Mouse (Mus musculus) forebrain, embryonic 12.5 days (tissue): ENCODE measurements at regions not wholly inside any gene's neighbourhood (a gene's known extent, or its start where the extent isn't known, plus 50 kb on each side); places are given as distances from the start of the nearest gene placed in this dataset.

Experiments
- ATAC-seq: fragments of 200-750 bp; cut with Nextera tagmentation; 2 replicates; pipeline ENCODE4 v1.8.0; 2017; ENCODE audit warnings: moderate TSS enrichment; ENCODE audit not compliant: low FRiP score
- H3K27ac ChIP-seq: fragments of 300-500 bp; sonication (generic); 2 replicates; pipeline ENCODE4 v1.5.1; 2016; ENCODE audit warnings: mild to moderate bottlenecking
- H3K27me3 ChIP-seq: fragments of 300-500 bp; sonication (generic); 2 replicates; pipeline ENCODE4 v1.6.1; 2016; ENCODE audit warnings: mild to moderate bottlenecking
- H3K36me3 ChIP-seq: fragments of 300-500 bp; sonication (generic); replicated peaks from 2 replicates; pipeline ENCODE4 v1.6.1; 2016; ENCODE audit warnings: mild to moderate bottlenecking
- H3K4me1 ChIP-seq: fragments of 300-500 bp; sonication (generic); 2 replicates; pipeline ENCODE4 v1.6.1; 2016
- H3K4me2 ChIP-seq: fragments of 300-500 bp; sonication (generic); 2 replicates; pipeline ENCODE4 v1.6.1; 2016; ENCODE audit warnings: mild to moderate bottlenecking, moderate library complexity
- H3K4me3 ChIP-seq: fragments of 300-500 bp; sonication (generic); replicated peaks from 2 replicates; pipeline ENCODE4 v1.5.1; 2016; ENCODE audit warnings: mild to moderate bottlenecking
- H3K9ac ChIP-seq: fragments of 300-500 bp; sonication (generic); 2 replicates; pipeline ENCODE4 v1.6.1; 2016; ENCODE audit warnings: mild to moderate bottlenecking
- H3K9me3 ChIP-seq: fragments of 300-500 bp; sonication (generic); 2 replicates; pipeline ENCODE4 v1.6.1; 2016
- WGBS: fragments of 180-500 bp; shearing (Covaris S2); methylation state at CpG from one replicate; pipeline ENCODE4 v1.1.7; 2016; 5-methylcytosine and 5-hydroxymethylcytosine counted together

- Histone ChIP-seq H3K9ac (no peak overlapping the region), H3K4me2 (no peak overlapping the region), H3K4me3 (no peak overlapping the region), H3K4me1 (no peaks in the 10 kb centered on the region), H3K27ac (no peak overlapping the region), H3K9me3 (no peaks in the 10 kb centered on the region), H3K27me3 (no peaks in the 10 kb centered on the region), H3K36me3 (no peaks in the 10 kb centered on the region)
- no peak for ATAC-seq
- WGBS, result 86% methylated on average over 1 of the region's 1 CpGs
These were observed 414.5 kb upstream of the A730009L09Rik start for GRCm38 (mm10) chr16:84100444-84100843.

DNA sequence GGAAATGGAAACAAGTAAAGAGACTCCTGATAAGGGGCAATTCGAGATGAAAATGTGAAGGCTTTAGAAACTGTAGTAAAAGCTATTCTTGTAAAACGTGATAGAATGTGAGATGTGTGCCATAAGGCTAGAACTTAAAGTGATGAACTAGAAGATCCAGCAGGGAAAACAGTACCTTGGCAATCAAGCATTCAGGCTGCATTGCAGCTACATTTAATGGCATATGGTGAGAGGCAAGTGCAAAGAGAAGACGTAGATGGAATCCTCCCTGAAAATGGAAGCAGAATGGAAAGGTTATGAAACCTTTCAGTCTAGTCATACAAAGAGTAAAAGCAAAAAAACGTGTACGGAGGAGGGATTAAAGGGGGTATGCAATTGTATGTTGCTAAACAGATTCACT lies 403.3 kb upstream of the A730009L09Rik start:
- H3K9ac ChIP-seq, result no peak overlapping the region
- H3K27me3 ChIP-seq, result no peaks in the 10 kb centered on the region
- no peaks in the 10 kb centered on the region for H3K9me3 ChIP-seq
- H3K4me1 ChIP-seq, result no peaks in the 10 kb centered on the region
- H3K4me2 ChIP-seq, result no peak overlapping the region
- ATAC-seq, result no peak
- H3K36me3 ChIP-seq, result no peaks in the 10 kb centered on the region
- H3K4me3 ChIP-seq, result no peak overlapping the region
- WGBS, result 84% methylated on average over 5 of the region's 5 CpGs
- H3K27ac ChIP-seq, result no peak overlapping the region

DNA sequence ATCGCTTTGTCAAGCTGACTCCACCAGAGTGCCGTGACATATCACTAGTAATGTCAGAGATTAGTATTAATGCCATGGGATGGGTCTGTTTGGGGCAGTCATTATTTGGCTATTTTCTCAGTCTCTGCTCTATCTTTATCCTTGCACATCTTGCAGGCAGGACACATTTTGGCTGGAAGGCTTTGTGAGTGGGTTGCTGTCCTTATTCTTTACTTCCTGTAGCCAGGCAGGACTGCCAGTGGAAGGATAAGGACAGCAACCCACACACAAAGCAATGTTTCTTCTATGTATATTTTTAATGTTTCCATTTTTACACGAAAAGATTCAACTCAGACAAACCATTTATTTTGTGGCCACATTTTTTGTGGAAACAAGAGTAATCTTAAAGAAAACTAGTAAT lies 397.4 kb upstream of the A730009L09Rik start:
- no peaks in the 10 kb centered on the region for H3K4me1 ChIP-seq

GRCm38 (mm10) chr16:84135651-84136200 lies 379.2 kb upstream of the A730009L09Rik start:
- WGBS, result 66% methylated on average over 4 of the region's 4 CpGs
- no peak overlapping the region for H3K9ac ChIP-seq
- no peak overlapping the region for H3K4me2 ChIP-seq
- ATAC-seq, result peak; percentile 61; the same call in 1 of the 2 replicates
- H3K27ac ChIP-seq, result no peak overlapping the region
- no peaks in the 10 kb centered on the region for H3K27me3 ChIP-seq
- H3K4me3 ChIP-seq, result no peak overlapping the region
- no peaks in the 10 kb centered on the region for H3K36me3 ChIP-seq
- no peaks in the 10 kb centered on the region for H3K4me1 ChIP-seq
- H3K9me3 ChIP-seq, result no peaks in the 10 kb centered on the region

More for the DNA sequence above, 397.4 kb upstream of the A730009L09Rik start:
- WGBS, result 79% methylated on average over 3 of the region's 3 CpGs
- Histone ChIP-seq H3K4me3 (no peak overlapping the region), H3K4me2 (no peak overlapping the region), H3K27me3 (no peaks in the 10 kb centered on the region), H3K9me3 (no peaks in the 10 kb centered on the region), H3K9ac (no peak overlapping the region), H3K36me3 (no peaks in the 10 kb centered on the region), H3K27ac (no peak overlapping the region)
- ATAC-seq, result no peak

DNA sequence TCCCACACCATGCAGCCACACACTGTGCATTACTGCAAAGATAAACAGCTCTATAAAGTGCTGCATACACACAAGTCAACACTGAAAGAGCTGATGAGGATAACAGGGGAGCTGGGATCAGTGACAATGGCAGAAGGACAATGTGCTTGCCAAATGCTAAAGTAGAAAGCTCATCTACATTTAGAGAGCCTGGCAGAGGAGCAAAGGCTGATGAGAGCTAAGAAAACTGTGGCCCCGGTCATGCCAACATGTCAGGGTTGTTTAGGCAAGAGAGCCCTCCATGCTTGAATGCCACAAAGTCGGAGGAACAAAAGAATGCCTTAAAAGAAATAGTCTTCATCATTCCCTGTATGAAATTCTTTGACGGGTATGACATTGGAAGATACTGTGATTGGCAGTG lies 363.0 kb upstream of the A730009L09Rik start:
- Histone ChIP-seq H3K9me3 (no peaks in the 10 kb centered on the region), H3K4me3 (no peak overlapping the region), H3K4me2 (no peak overlapping the region), H3K9ac (no peak overlapping the region), H3K4me1 (no peaks in the 10 kb centered on the region), H3K27ac (no peak overlapping the region), H3K36me3 (no peaks in the 10 kb centered on the region), H3K27me3 (no peaks in the 10 kb centered on the region)
- no peak for ATAC-seq
- WGBS, result 74% methylated on average over 3 of the region's 3 CpGs

DNA sequence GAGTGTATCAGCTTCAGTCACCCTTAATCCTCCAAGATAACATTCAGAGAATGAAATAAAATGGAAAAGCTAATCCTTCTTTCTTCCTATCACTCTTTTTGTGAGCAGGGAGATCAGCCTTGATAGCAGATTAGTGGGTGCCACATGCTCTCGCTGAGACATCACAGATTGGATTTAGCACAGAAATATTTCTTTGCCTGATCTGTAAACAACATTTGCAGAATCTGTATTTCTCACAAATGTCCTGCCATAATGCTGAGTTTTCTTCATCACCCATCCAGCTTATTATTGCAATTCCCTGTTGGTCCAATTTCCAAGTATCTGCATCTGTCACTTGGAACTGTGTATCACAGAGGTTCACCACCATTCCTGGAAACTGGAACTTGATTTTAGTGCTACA lies 342.8 kb upstream of the A730009L09Rik start:
- H3K4me2 ChIP-seq, result no peak overlapping the region
- H3K4me3 ChIP-seq, result no peak overlapping the region
- WGBS, result 69% methylated on average over 1 of the region's 1 CpGs
- no peak overlapping the region for H3K9ac ChIP-seq
- H3K4me1 ChIP-seq, result no peaks in the 10 kb centered on the region
- H3K9me3 ChIP-seq, result no peaks in the 10 kb centered on the region
- no peak overlapping the region for H3K27ac ChIP-seq
- no peak for ATAC-seq
- no peaks in the 10 kb centered on the region for H3K36me3 ChIP-seq
- no peaks in the 10 kb centered on the region for H3K27me3 ChIP-seq
